Mouse (Mus musculus) hindbrain, embryonic 10.5 days (tissue): ENCODE data around the gene Krtap4-6. TPM values are rescaled to one million over a fixed set of nuclear protein-coding genes. Genes with fewer than 3 reads are reported as not detected.

Source experiments
- DNase-seq: peaks from one replicate; pipeline ENCODE4 v3.0.0-alpha.2; 2017; ENCODE audit warnings: low spot score
- H3K27ac ChIP-seq: fragments of 300-500 bp; sonication (generic); 2 replicates; pipeline ENCODE4 v1.5.1; 2016; ENCODE audit warnings: mild to moderate bottlenecking, moderate library complexity
- H3K27me3 ChIP-seq: fragments of 300-500 bp; sonication (generic); 2 replicates; pipeline ENCODE4 v1.6.1; 2016; ENCODE audit warnings: mild to moderate bottlenecking; ENCODE audit not compliant: poor library complexity, insufficient read depth, severe bottlenecking
- H3K36me3 ChIP-seq: fragments of 300-500 bp; sonication (generic); 2 replicates; pipeline ENCODE4 v1.6.1; 2016; ENCODE audit warnings: mild to moderate bottlenecking, moderate library complexity
- H3K4me1 ChIP-seq: fragments of 300-500 bp; sonication (generic); replicated peaks from 2 replicates; pipeline ENCODE4 v1.6.1; 2016; ENCODE audit warnings: mild to moderate bottlenecking
- H3K4me3 ChIP-seq: fragments of 300-500 bp; sonication (generic); 2 replicates; pipeline ENCODE4 v1.5.1; 2016; ENCODE audit warnings: mild to moderate bottlenecking, moderate library complexity
- H3K9me3 ChIP-seq: fragments of 300-500 bp; sonication (generic); 2 replicates; pipeline ENCODE4 v1.6.1; 2016; ENCODE audit warnings: mild to moderate bottlenecking, moderate library complexity
- WGBS: fragments of 180-500 bp; shearing (Covaris S2); methylation state at CpG from one replicate; pipeline ENCODE4 v1.1.7; 2016; 5-methylcytosine and 5-hydroxymethylcytosine counted together
- polyA plus RNA-seq: library from polyadenylated mRNA; unstranded; fragments of >200 nt; fragmentation: Nextera tagmentation; extraction: Ambion mirVana; gene quantifications from 2 replicates; pipeline ENCODE4 v1.2.1, GENCODE M21; 2016

The Krtap4-6 gene
- polyA plus RNA-seq, 1 experiment from 2014 or later, result not detected

GRCm38 (mm10) chr11:99637086-99637485, 28.7 kb downstream of the Krtap4-6 start:
- Histone ChIP-seq H3K36me3 (no peaks in the 10 kb centered on the region), H3K9me3 (no peaks in the 10 kb centered on the region), H3K4me3 (no peak overlapping the region), H3K27me3 (no peaks in the 10 kb centered on the region), H3K4me1 (peaks cover 4% of the 10 kb centered on the region), H3K27ac (no peak overlapping the region)
- DNase-seq, result no peak
- 90% methylated on average over 1 of the region's 1 CpGs for WGBS

GRCm38 (mm10) chr11:99634653-99635134, 31.1 kb downstream of the Krtap4-6 start, which contains the start of gene Krtap4-2:
Gene Krtap4-2, minus strand, starts transcription at chr11:99635084.
- 43% methylated on average over 8 of the region's 8 CpGs for WGBS
- no peaks in the 10 kb centered on the region for H3K27me3 ChIP-seq
- no peak within 1 kb of the TSS for H3K4me3 ChIP-seq
- H3K27ac ChIP-seq, result no peak within 1 kb of the TSS
- no peaks in the 10 kb centered on the region for H3K9me3 ChIP-seq
- H3K4me1 ChIP-seq, result peaks cover 4% of the 10 kb centered on the region
- H3K36me3 ChIP-seq, result no peaks in the 10 kb centered on the region
- no peak for DNase-seq

GRCm38 (mm10) chr11:99633293-99633692, 32.5 kb downstream of the Krtap4-6 start:
- no peak overlapping the region for H3K4me3 ChIP-seq
- WGBS, result 81% methylated on average over 2 of the region's 2 CpGs
- peaks cover 4% of the 10 kb centered on the region for H3K4me1 ChIP-seq
- no peaks in the 10 kb centered on the region for H3K9me3 ChIP-seq
- no peaks in the 10 kb centered on the region for H3K27me3 ChIP-seq
- DNase-seq, result no peak
- no peak overlapping the region for H3K27ac ChIP-seq
- no peaks in the 10 kb centered on the region for H3K36me3 ChIP-seq

- H3K9me3 ChIP-seq, result no peaks in the 10 kb centered on the region
- H3K27ac ChIP-seq, result no peak overlapping the region
- H3K36me3 ChIP-seq, result no peaks in the 10 kb centered on the region
- WGBS, result 85% methylated on average over 3 of the region's 3 CpGs
- no peaks in the 10 kb centered on the region for H3K27me3 ChIP-seq
- H3K4me1 ChIP-seq, result peaks cover 4% of the 10 kb centered on the region
- no peak for DNase-seq
- H3K4me3 ChIP-seq, result no peak overlapping the region
Observed at GRCm38 (mm10) chr11:99630890-99631289, 34.9 kb downstream of the Krtap4-6 start.

- DNase-seq, result no peak
- H3K36me3 ChIP-seq, result no peaks in the 10 kb centered on the region
- WGBS, result 78% methylated on average over 4 of the region's 4 CpGs
- H3K27ac ChIP-seq, result no peak within 1 kb of the TSS
- no peak within 1 kb of the TSS for H3K4me3 ChIP-seq
- no peaks in the 10 kb centered on the region for H3K4me1 ChIP-seq
- no peaks in the 10 kb centered on the region for H3K9me3 ChIP-seq
- no peaks in the 10 kb centered on the region for H3K27me3 ChIP-seq
Observed at GRCm38 (mm10) chr11:99628138-99628537, 37.6 kb downstream of the Krtap4-6 start, which contains the start of gene Krtap4-1. Gene Krtap4-1, minus strand, starts transcription at chr11:99628238.

GRCm38 (mm10) chr11:99620335-99620734, 45.4 kb downstream of the Krtap4-6 start, which contains the start of gene Gm11562:
Gene Gm11562, minus strand, starts transcription at chr11:99620435.
- no peaks in the 10 kb centered on the region for H3K9me3 ChIP-seq
- WGBS, result 87% methylated on average over 2 of the region's 2 CpGs
- no peak within 1 kb of the TSS for H3K27ac ChIP-seq
- no peaks in the 10 kb centered on the region for H3K4me1 ChIP-seq
- H3K4me3 ChIP-seq, result no peak within 1 kb of the TSS
- H3K36me3 ChIP-seq, result no peaks in the 10 kb centered on the region
- no peaks in the 10 kb centered on the region for H3K27me3 ChIP-seq
- no peak for DNase-seq

Other genes with a start within 250 kb of the Krtap4-6 start
- 0.09 TPM in 1 of 2 replicates, not detected in the other for gene Krt12, start 243.7 kb downstream of the Krtap4-6 start, polyA plus RNA-seq
- gene Krt20, start 227.8 kb downstream of the Krtap4-6 start, polyA plus RNA-seq, result 0.35 and 1.6 TPM in 2 replicates
- 0.24 TPM in 1 of 2 replicates, not detected in the other for gene Krt23, start 172.8 kb downstream of the Krtap4-6 start, polyA plus RNA-seq
- gene Krt39, start 144.6 kb downstream of the Krtap4-6 start, polyA plus RNA-seq, result not detected in 2 replicates
- not detected in 2 replicates for gene Krt40, start 122.8 kb downstream of the Krtap4-6 start, polyA plus RNA-seq
- not detected in 2 replicates for gene Krtap3-3, start 115.1 kb downstream of the Krtap4-6 start, polyA plus RNA-seq
- not detected in 2 replicates for gene Krtap3-2, start 109.1 kb downstream of the Krtap4-6 start, polyA plus RNA-seq
- gene Gm11939, start 106.5 kb downstream of the Krtap4-6 start, polyA plus RNA-seq, result not detected in 2 replicates
- not detected in 2 replicates for gene Krtap3-1, start 99.3 kb downstream of the Krtap4-6 start, polyA plus RNA-seq
- gene Krtap1-5, start 84.9 kb downstream of the Krtap4-6 start, polyA plus RNA-seq, result not detected in 2 replicates
- gene Krtap1-4, start 82.3 kb downstream of the Krtap4-6 start, polyA plus RNA-seq, result not detected in 2 replicates
- not detected in 2 replicates for gene Krtap1-3, start 74.6 kb downstream of the Krtap4-6 start, polyA plus RNA-seq
- gene Krtap9-3, start 67.9 kb downstream of the Krtap4-6 start, polyA plus RNA-seq, result not detected in 2 replicates
- gene Gm11938, start 62.7 kb downstream of the Krtap4-6 start, polyA plus RNA-seq, result not detected in 2 replicates
- not detected in 2 replicates for gene Gm11937, start 55.8 kb downstream of the Krtap4-6 start, polyA plus RNA-seq
- gene Krtap2-4, start 51.1 kb downstream of the Krtap4-6 start, polyA plus RNA-seq, result not detected in 2 replicates
- not detected in 2 replicates for gene Gm11562, start 45.5 kb downstream of the Krtap4-6 start, polyA plus RNA-seq
- gene Krtap4-1, start 37.7 kb downstream of the Krtap4-6 start, polyA plus RNA-seq, result not detected in 2 replicates
- not detected in 2 replicates for gene Krtap4-2, start 30.9 kb downstream of the Krtap4-6 start, polyA plus RNA-seq
- not detected in 2 replicates for gene Krtap4-7, start 21.9 kb downstream of the Krtap4-6 start, polyA plus RNA-seq
- not detected in 2 replicates for gene Gm11555, start 15.7 kb downstream of the Krtap4-6 start, polyA plus RNA-seq
- gene Gm11563, start 7.0 kb downstream of the Krtap4-6 start, polyA plus RNA-seq, result not detected in 2 replicates
- not detected in 2 replicates for gene Gm14190, start 24.8 kb upstream of the Krtap4-6 start, polyA plus RNA-seq
- not detected in 2 replicates for gene Gm14180, start 68.3 kb upstream of the Krtap4-6 start, polyA plus RNA-seq
- not detected in 2 replicates for gene Gm11595, start 107.0 kb upstream of the Krtap4-6 start, polyA plus RNA-seq
- gene Krtap4-8, start 114.7 kb upstream of the Krtap4-6 start, polyA plus RNA-seq, result not detected in 2 replicates
- gene Krtap4-9, start 119.2 kb upstream of the Krtap4-6 start, polyA plus RNA-seq, result not detected in 2 replicates
- gene Gm11596, start 127.5 kb upstream of the Krtap4-6 start, polyA plus RNA-seq, result not detected in 2 replicates
- gene Gm11569, start 133.0 kb upstream of the Krtap4-6 start, polyA plus RNA-seq, result not detected in 2 replicates
- not detected in 2 replicates for gene Gm11554, start 138.5 kb upstream of the Krtap4-6 start, polyA plus RNA-seq
- not detected in 2 replicates for gene Krtap4-13, start 143.9 kb upstream of the Krtap4-6 start, polyA plus RNA-seq
- gene Gm11564, start 149.7 kb upstream of the Krtap4-6 start, polyA plus RNA-seq, result not detected in 2 replicates
- gene 2300003K06Rik, start 172.1 kb upstream of the Krtap4-6 start, polyA plus RNA-seq, result not detected in 2 replicates
- gene Krtap4-16, start 185.6 kb upstream of the Krtap4-6 start, polyA plus RNA-seq, result not detected in 2 replicates
- gene Gm11568, start 192.0 kb upstream of the Krtap4-6 start, polyA plus RNA-seq, result not detected in 2 replicates
- gene Gm11559, start 198.5 kb upstream of the Krtap4-6 start, polyA plus RNA-seq, result not detected in 2 replicates
- not detected in 2 replicates for gene Krtap9-1, start 207.4 kb upstream of the Krtap4-6 start, polyA plus RNA-seq
- gene Gm11567, start 213.2 kb upstream of the Krtap4-6 start, polyA plus RNA-seq, result not detected in 2 replicates
- not detected in 2 replicates for gene Krtap31-1, start 242.0 kb upstream of the Krtap4-6 start, polyA plus RNA-seq
- gene Gm11565, start 248.8 kb upstream of the Krtap4-6 start, polyA plus RNA-seq, result not detected in 2 replicates